Mouse (Mus musculus) heart, adult 18-20 months (tissue): ENCODE results near the gene Speg. TPM values are rescaled to one million over a fixed set of nuclear protein-coding genes. Genes with fewer than 3 reads are reported as not detected.

Experiments
- DNase-seq, 2 experiments: peaks; one replicate each; pipeline ENCODE4 v3.0.0; 2021 to 2022; ENCODE audit warnings: mixed read lengths in 1 of 2
- long read RNA-seq, 2 experiments: library from polyadenylated mRNA; stranded (forward); transcript quantifications; one replicate each; pipeline ENCODE4 v2.0.0; 2021
- total RNA-seq, 2 experiments: library from RNA; stranded (reverse); gene quantifications; 2 replicates each; pipeline ENCODE4 v1.2.3; 2021

Gene Speg
- total RNA-seq: 100 to 1,000 TPM; 115 TPM
- long read RNA-seq, experiment 1, transcript Speg-204 (5 exons, 833 nt): major isoform, 5 of 68 reads
- long read RNA-seq, experiment 1, partial matches to known transcripts: 58 of 68 reads
- long read RNA-seq, experiment 1, other reads (novel, unspliced or antisense): 5 of 68 reads
- long read RNA-seq, experiment 2, partial matches to known transcripts: 32 of 35 reads
- long read RNA-seq, experiment 2, other reads (novel, unspliced or antisense): 1 of 35 reads

DNA sequence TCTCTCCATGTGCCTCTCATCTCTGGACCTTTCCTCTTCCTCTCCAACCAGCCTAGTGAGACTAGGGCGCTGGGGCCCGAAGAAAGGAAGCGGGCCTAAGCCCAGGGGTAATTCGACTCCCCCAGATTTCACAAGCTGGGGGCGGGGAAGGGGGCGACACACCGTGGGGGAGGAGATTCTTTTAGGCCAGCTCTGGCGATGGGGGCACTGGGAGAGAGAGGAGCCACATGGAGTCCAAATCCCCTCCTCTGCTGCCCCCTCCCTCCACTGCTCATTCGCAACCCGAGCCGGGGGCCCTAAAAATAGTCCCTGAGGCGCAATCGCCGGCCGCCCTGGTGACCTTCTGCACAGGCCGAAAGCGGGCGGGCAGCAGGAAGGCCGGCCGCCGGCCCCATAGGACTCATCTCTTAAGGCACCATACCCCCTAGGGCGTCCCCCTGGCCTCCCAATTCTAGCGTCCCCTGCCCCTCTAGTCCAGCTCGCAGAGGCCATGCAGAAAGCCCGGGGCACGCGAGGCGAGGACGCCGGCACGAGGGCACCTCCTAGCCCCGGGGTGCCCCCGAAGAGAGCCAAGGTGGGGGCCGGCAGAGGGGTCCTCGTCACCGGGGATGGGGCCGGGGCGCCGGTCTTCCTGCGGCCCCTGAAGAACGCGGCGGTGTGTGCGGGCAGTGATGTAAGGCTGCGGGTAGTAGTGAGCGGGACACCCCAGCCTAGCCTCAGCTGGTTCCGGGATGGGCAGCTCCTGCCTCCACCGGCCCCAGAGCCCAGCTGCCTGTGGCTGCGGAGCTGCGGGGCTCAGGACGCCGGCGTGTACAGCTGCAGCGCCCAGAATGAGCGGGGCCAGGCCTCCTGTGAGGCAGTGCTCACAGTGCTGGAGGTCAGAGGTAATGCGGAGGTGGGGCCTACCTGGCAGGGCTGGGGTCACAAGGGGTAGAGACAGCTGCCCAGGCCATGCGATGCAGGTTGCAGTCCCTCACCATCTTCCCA, at the start of gene Speg:
Gene Speg (plus strand): TSS at position 348 of the 987 bp plus-strand sequence.
- DNase-seq: peak; percentile 60 to 68

DNA sequence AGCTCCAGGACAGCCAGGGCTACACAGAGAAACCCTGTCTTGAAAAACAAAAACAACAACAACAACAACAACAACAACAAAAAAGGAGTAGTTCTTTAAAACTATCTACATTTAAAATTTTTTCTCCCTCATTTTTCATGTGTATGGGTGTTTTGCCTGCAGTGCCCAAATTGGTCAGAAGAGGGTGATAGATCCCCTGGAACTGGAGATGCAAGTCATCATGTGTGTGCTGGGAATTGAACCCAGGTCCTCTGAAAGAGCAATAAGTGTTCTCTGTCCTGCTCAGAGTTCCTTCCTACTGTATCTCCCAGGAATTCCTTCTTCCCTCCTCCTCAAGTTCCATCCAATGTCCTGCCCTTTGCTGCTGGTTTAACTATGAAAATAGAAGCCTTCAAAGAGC, 47.6 kb upstream of the Speg start:
- DNase-seq: no peak

DNA sequence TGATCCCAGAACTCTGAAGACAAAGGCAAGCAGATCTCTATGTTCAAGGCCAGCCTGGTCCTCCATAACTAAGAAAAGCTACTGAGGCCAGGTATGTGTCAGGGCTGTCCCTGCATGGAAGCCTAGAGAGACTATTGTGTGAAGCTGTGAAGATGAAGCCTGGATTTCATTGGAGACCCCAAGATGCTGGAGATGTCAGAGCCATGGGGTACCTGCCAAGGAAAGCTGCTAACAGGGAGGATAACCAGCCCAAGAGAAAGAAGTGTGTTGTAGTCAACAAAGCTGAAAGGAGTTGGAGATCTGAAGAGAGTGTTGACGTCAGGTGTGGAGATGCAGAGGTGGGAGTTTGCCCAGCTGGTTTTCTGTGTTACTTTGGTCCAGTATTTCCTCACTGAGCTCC, 43.8 kb upstream of the Speg start:
- DNase-seq: no peak

DNA sequence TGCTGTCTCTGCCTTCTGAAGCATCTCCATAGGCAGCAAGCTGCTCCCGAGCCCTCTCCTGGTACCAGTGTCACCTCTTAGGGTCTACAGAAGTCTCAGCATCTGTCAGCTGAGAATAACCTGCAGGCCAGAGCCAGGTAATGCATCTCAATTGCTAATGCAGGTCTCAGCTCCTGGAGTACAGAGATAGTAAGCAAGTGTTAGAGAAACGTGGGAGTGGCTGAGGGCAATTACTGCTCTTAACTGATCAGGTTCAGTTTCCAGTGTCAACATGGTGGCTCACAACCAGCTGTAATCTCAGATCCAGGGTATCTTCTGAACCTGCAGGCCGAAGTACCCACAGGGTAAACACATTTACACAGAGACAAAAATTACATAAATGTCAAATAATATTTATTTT, 38.6 kb upstream of the Speg start:
- DNase-seq: no peak

DNA sequence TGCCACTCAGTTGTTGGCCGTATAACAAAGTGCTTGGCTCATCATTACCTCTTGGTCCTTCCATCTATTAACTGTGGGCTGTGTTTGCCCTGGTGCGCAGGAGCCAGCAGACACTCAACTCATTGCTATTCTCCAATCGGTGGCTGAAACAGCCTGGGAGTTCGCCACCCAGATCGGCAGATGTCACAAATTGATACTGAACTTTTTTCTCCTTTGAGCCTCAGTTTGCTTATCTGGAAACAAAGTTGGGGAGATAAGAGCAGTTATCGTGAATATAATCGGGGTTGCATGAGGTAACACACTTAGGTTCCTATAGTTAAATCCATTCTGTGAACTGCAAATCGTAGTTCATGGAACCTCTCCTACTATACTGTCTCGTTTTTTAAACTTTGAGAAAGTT, 38.0 kb upstream of the Speg start:
- no peak for DNase-seq

DNA sequence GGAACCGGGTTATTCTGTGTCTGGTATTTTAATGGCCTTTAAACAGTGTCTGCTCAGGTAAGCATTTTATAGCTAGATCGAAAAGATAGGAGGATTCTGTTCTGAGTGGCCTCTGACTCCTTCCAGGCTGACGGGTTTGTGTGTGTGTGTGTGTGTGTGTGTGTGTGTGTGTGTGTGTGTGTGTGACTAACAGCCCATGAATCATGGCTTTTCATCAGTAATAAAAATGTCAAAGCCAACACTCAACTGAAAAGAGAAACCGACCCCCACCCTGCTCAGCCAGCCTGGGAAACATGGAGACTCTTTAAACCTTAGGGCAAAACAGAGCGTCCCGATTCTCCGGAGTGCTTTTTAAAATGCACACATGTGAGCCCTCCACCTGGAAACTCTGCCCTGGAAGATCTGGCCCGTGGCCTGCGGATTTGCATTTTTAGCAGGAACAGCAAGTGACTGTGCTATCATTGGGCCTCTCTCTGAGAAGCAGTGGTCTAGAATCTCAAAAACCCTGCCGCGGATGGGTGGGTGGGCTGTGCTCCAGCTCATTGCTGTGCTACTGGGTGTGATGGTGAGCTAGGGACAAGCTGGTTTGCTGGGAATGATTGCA, 36.9 kb upstream of the Speg start:
- DNase-seq: no peak

DNA sequence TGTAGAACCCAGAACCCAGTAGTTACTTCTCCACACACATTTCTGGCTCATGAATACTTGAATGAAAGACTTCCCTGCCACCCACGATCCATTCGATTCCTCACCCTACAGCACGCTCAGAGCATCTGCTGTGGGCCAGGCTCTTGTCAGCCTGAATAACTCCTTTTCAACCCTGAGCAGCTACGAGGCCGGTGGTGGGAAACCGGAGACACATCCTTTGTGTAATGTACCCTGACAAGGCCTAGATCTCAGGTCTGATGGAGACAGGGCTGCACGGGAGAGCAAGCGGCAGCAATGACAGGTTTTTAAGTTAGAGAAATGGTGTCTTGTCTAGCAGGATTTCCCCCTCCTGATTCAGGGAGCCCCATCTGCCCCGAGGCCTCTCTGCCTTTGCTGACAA, 35.8 kb upstream of the Speg start:
- DNase-seq: no peak

DNA sequence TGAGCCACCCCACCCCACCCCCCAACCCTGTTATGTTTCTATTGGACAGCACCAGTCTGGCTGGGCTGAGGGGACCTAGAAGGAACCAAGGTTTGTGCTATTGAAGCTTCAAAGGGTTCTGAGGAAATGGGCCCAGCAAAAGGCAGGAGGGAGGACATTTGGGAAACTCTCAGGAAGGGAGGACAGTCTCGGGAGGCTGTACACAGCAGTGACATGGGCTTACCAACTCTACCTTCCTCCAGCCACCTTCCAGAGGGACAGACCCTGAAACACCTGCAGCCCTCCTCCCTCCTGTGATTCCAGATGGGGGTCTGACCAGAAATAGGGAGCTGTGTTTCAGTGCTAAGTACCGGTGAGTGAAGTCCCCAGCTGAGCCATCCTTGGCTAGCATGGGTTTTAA, 34.6 kb upstream of the Speg start:
- DNase-seq: no peak

DNA sequence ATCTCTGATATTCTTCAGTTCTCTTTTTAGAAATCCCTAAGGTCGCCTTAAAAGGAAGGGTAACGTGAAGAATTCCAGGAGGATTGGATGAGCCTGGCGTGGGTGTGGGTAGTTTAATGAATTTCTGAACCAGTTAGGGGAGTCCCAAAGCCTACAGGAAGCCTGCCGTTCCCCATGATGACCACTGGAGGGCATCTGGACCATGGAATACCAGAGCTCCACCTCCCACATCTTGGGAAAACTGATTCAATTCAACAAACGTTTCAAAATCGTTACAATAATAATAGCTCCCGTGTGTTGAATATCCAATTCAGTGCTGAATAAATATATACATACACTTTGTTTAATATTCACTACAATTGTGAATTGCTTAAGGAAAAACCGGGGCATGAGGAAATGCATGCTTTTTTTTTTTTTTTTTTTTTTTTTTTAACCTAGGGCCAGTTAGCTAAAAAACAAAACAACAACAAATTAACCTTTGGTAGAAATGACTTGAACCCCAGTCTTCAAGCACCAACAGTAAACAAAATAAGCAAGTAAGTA, 32.2 kb upstream of the Speg start:
- peak; percentile 64 to 84 for DNase-seq

DNA sequence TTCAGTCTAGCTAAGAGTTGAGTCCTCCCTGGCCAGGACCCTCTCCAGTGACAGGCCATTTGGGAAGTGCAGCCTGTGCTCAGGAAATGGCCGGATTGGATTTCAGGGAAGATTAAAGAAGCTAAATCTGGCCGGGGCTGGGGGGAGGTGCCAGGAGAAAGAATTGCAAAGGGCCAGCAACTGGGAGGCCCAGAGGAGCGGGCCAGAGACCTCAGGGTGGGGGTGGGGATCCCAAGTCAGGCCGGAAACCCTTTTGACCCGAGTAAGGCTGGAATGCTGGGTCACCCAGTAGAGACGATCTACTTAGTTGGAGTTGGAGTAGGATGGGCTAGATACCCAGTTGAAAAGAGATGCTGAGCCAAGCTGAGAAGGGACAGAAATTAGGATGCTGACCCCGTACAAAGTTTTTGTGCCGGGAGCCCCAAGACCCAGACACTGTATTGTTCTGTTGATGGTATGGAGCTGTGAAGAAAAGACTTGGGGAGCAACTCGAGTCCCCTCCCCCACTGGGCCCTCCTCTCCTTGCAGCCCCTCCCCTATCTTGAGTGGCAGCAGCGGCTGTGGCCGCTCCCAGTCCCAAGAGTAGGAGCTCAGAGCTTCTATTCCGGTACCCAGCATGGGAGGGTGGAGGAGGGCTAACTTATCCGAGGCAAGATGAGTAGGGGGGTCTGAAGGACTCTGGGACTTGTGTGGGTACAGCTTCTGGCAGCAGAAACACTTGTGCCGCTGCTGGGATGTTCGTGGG, 30.6 kb upstream of the Speg start:
- peak; percentile 27 to 34 for DNase-seq

DNA sequence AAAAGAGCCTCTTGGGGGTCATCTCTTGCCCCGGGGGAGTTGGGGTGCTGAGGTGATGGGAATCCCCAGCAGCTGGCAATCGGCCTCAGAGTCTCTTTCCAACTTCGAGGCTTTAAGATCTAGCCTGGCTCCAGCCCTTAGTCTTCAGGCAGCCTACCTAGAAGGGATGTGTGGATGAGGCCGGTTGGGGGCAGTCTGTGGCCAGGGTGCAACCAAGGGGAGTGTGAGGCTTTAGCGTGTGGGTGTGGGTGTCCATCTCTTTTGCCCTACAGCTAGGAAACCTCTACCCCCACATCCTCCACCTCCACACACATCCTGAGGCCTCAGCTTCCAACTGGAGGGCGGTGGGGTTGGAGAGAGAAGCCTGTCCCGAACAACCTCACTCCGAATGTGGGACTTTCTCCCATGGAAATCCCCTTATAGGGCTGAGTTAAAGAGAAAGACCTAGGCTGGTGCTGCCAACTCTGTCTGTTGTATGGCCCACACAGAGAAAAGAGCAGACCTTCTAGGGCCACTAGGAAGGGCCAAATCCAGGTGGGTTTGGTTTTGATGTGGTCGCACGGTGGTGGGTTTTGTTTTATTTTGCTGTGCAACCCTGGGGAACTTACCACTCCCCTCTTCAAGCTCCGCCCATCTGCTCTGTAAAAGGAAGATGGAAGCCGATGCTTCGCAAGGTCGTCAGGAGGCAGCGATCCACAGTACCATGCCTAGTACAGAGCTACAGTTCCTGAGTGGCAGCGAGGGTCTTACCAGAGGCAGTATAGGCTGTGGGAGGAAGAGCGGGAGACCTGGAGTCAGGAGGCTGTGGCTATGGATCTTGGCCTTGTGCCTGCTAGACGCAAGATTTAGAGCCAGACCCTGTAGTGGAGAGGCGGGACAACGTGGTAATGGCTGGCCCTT, 29.8 kb upstream of the Speg start:
- peak; percentile 23 to 37 for DNase-seq

DNA sequence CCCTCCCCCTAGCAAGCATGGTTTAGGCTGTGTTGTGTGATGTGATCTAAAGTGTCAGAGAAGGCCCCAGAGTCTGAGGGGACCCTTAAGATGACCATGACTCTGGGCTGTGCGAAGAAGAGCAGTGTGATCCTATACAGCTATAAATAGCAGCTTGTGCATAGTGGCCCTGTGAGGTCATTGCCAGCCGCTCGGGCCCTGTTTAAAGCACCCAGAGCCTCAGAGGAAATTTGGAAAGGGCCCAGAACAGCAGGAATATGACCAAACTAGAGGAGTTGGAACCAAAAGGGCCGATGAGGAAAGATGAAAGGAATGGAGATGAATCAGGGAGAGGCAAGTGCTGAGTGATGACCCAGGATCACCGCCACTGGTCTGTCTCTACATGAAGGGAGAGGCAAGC, 27.8 kb upstream of the Speg start:
- DNase-seq: peak; percentile 53 to 58

DNA sequence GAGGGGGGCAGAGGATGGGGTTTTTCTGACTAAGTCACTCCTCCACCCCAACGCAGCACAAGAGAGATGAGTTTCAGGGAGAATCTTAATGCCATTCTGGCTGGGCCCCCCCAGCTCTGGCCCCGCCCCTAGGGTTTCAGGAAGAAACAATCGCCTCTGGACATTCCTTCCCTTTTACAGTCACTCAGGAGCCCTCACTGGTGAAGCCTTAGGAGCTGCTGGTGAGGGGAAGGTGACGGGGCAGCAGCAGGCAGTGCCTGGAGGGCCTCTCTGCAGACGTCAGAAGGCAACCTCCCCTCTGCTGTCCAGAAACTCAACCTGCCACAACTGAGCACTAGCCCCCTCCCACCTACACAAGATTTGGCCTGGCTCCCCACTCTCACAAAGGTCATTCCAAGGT, 25.8 kb upstream of the Speg start:
- no peak for DNase-seq

DNA sequence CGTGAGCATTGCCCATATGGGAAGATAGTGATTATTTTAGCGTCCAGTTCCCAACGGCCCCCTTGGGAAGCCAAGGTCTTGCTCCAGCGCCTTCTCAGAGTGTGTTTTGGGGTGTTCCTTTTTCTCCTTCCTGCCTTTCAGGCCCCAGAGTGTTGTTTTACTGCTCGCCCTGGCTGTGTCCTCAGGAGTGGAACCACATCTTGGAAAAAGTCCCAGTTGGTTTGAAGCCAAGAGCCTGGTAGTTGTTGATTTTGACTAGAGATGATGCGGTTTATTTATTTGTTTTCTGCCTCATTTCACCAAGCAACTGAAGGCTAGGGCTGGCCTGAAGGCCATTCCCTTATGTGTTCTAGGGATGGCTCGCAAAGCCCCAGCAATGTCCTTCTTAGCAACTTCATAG, 17.8 kb upstream of the Speg start:
- DNase-seq: peak; percentile 50 to 67

DNA sequence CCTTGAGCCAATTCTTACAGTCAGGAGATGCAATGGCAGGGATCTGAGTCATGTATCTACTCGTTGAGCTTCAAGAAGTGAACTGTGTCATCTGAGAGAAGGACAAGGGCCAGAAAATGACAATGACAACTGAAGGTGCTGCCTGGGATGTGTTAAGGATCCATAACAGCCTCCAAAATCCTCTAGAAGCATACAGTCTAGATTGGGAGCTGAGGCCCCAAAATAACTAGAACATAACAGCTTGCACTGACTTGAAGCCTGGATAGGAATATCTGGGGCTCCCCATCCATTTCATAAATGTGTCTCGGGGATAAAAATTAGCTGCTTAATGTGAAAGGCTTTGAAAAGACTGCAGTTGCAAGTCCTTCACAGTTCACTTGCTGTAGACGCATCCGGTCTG, 17.1 kb upstream of the Speg start:
- no peak for DNase-seq

DNA sequence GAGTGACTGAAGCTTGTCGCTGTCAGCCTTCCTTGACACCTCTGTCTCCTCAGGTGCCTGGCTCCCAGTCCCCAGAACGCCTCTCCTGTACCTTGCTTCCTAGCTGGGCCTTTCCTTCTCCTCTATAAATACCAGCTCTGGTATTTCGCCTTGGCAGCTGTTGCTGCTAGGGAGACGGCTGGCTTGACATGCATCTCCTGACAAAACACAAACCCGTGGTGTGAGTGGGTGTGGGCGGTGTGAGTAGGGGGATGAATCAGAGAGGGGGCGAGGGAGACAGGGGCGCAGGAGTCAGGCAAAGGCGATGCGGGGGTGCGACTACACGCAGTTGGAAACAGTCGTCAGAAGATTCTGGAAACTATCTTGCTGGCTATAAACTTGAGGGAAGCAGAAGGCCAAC, 15.8 kb upstream of the Speg start:
- peak; percentile 68 to 71 for DNase-seq

DNA sequence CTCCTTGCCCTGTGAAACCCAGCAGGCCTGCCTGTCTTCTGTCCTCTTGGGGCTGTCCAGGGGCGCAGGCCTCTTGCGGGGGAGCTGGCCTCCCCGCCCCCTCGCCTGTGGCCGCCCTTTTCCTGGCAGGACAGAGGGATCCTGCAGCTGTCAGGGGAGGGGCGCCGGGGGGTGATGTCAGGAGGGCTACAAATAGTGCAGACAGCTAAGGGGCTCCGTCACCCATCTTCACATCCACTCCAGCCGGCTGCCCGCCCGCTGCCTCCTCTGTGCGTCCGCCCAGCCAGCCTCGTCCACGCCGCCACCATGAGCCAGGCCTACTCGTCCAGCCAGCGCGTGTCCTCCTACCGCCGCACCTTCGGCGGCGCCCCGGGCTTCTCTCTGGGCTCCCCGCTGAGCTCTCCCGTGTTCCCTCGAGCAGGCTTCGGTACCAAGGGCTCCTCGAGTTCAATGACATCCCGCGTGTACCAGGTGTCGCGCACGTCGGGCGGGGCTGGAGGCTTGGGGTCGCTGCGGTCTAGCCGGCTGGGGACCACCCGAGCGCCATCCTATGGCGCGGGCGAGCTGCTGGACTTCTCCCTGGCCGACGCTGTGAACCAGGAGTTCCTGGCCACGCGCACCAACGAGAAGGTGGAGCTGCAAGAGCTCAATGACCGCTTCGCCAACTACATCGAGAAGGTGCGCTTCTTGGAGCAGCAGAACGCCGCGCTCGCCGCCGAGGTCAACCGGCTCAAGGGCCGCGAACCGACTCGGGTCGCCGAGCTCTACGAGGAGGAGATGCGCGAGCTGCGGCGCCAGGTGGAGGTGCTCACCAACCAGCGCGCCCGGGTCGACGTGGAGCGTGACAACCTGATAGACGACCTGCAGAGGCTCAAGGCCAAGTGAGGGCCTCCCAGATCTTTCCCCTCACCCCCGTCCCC, 14.7 kb upstream of the Speg start, which contains the start of gene Des:
Gene Des (plus strand): TSS at position 218 of the 920 bp plus-strand sequence.
- peak; percentile 88 to 92 for DNase-seq

DNA sequence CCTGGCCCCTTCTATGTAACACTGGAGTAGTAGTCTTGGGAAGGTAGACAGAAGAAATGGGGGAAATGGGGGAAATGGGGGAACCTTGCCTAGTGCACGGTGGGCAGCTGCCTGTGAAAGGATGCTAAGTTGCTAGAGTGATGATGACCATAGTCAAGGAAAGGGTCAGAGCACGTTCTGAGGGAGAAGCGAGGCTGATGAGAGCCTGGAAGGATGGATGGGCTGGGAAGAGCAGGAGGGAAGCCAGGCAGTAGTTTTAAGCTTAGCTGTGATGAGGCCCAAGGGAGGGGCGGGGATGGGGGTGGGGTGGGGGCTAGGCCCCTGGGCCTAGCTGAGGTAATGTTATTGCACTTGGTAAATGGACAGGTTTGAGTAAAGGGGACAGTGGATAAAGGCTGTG, 14.0 kb upstream of the Speg start:
- no peak for DNase-seq

DNA sequence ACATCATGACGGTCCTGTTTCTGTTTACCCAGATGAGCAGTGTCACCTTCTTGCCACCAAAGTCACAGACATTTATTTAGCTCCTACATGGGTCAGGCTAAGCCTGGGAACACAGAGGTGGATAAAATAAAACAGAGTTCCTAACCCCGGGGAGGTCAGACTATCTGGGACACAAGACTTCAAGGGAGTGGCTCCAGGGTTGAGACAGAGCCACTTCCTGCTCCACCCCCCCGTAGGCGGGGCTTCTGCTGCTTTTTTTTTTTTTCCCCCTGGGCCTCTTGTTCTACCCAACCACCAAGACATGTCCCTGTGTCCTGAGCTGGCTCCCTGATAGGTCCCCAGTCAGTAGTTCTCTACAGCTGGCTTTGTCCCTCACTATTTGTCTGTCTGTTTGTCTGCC, 13.3 kb upstream of the Speg start:
- peak; percentile 73 to 76 for DNase-seq

DNA sequence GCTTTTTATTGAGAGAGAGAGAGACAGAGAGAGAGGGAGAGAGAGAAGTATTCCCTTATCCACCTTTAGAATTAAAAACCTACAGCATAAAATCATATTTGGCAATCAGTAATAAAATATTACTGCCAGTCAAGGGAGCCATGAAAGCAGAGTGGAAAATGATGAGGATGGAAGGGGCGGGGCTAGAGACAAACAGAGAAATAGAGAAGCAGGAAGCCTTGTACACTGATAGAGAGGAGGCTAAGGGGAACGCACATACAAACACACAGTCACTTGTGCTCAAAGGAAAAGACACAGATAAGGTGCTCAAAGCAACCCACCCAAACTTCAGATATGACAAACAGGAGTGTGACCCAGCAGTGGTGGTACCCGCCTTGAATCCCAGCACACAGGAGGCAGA, 11.2 kb upstream of the Speg start:
- DNase-seq: no peak
